Mouse (Mus musculus): ENCODE data around the gene Chd2. TPM values are rescaled to one million over a fixed set of nuclear protein-coding genes. Genes with fewer than 3 reads are reported as not detected.

The Chd2 gene
- total and polyA plus RNA-seq, 2 experiments from 2014 or later, result 34.4 to 43.8 TPM

DNA sequence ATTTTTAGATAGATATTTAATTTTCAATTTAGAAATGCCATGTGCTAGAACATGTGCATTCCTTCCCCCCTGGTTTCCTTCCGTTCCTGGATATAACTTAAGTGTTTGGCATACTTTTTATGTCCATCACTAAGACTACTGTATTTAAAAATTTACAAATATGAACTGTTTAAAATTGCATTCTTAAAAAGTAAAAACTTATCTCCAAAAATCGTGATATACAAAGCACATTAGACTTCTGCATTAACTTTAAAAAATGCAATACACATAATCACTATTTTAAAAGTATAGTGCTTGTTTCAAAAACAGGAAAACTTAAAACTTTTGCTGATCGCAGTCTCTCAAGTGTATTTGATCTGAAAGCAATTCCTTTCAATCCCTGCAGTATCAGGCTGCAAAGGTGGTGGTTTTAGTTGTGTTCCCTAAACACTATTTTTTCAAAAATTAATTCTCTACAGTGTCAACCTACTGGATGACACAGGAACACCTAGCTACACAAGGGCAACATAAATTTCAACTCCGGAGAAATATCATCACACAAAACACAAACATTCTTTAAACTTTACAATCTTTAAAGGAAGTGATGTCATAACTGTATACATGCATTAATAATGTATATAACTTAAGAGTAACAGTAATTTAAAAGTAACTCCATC, 3.1 kb downstream of the Chd2 start:
- H3K9me3 ChIP-seq (ENCODE audit: low read length), result no peaks in the 10 kb centered on the region
- ATAC-seq (ENCODE audit: low FRiP score), result no peak
- H3K27me3 ChIP-seq (ENCODE audit: insufficient read depth, low read length), result no peaks in the 10 kb centered on the region
- peak overlapping the region; percentile 61 for H3K4me2 ChIP-seq (ENCODE audit: low read depth, low read length, poor library complexity, severe bottlenecking)
- 10% methylated on average over 4 of the region's 4 CpGs for WGBS
- peak overlapping the region; percentile 41 for H3K4me3 ChIP-seq (ENCODE audit: low read depth, low read length)
- H3K4me1 ChIP-seq (ENCODE audit: insufficient read depth, low read length), result peaks cover 5% of the 10 kb centered on the region; the same call in 1 of the 2 replicates
- peak overlapping the region; percentile 83 for H3K27ac ChIP-seq (ENCODE audit: low read depth, low read length)
- H3K36me3 ChIP-seq (ENCODE audit: insufficient read depth, low read length), result no peaks in the 10 kb centered on the region
- no peak for TF ChIP-seq CTCF (IDR thresholded peaks at IDR 0.05)
- no peak for DNase-seq (ENCODE audit: low spot score)
- peak overlapping the region; percentile 50 for H3K9ac ChIP-seq (replicated peaks; ENCODE audit: low read length, poor library complexity, severe bottlenecking)

DNA sequence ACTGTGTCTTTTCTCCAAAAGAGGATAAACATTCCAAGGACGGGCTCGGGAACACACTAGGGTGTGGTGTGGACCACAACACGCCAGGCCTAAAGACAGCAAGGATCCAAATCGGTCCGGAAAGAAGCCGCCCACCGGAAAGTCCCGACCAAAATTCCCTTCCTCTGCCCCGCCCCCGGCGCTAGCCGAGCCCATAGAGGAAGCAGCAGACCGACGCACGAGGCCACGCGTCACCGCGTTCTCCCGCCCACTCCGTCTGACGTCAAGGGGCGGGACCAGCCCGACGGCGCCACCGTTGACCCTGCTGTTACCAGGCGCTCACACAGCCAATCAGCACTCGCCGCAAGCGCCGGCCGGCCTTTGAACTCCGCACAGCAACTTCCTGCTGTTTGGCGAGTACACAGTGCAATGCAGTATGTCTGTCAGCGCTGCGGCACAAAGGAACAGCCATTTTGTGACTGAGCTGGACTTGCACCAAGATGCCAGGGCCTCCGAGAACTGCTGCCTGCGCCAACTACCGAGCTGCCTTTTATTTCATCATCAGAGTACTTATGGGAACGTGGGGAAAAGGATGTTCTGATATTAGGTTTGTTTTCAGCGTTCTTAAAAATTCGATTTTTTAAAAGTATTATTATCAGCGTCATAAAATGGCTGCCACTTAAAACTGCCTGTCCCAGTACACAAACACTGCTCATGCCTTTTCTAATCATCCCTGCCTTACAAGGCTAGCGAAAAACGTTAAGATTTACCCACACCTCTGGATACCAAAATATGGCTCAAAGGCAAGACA, 3.8 kb downstream of the Chd2 start:
- peak overlapping the region; percentile 61 for H3K4me2 ChIP-seq (ENCODE audit: low read depth, low read length, poor library complexity, severe bottlenecking)
- peak overlapping the region; percentile 63 for H3K9ac ChIP-seq (replicated peaks; ENCODE audit: low read length, poor library complexity, severe bottlenecking)
- DNase-seq (ENCODE audit: low spot score) (peak; percentile 99), ATAC-seq (ENCODE audit: low FRiP score) (peak; percentile 99)
- H3K27me3 ChIP-seq (ENCODE audit: insufficient read depth, low read length), result no peaks in the 10 kb centered on the region
- TF ChIP-seq CTCF (IDR thresholded peaks at IDR 0.05), result peak; percentile 9; the same call in 1 of the 2 replicates
- no peaks in the 10 kb centered on the region for H3K36me3 ChIP-seq (ENCODE audit: insufficient read depth, low read length)
- WGBS, result under 1% methylated on average over 46 of the region's 46 CpGs
- H3K27ac ChIP-seq (ENCODE audit: low read depth, low read length), result peak overlapping the region; percentile 83
- peaks cover 10% of the 10 kb centered on the region; the same call in 1 of the 2 replicates for H3K4me1 ChIP-seq (ENCODE audit: insufficient read depth, low read length)
- no peaks in the 10 kb centered on the region for H3K9me3 ChIP-seq (ENCODE audit: low read length)
- peak overlapping the region; percentile 41 for H3K4me3 ChIP-seq (ENCODE audit: low read depth, low read length)

DNA sequence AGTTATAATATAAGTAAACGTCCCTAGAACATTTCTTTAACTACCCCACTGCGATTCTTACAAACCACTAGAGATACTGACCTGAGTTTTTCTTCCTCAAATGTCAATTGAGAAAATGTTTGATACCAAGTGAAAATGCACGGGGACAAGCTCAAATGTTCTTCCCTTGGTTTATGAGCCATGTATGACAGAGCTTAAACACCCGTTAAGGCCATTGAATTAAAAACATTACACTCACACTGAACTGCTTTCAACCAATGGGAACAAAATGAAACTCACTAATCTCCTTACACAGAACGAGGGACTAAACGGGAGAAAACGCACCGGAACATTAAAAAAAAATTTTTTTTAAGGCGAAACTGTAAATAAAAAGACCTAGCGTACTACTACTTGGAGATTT, 4.4 kb downstream of the Chd2 start:
- TF ChIP-seq CTCF (IDR thresholded peaks at IDR 0.05), result no peak
- Histone ChIP-seq H3K9ac (replicated peaks; ENCODE audit: low read length, poor library complexity, severe bottlenecking) (peak overlapping the region; percentile 63), H3K4me2 (ENCODE audit: low read depth, low read length, poor library complexity, severe bottlenecking) (peak overlapping the region; percentile 61), H3K4me3 (ENCODE audit: low read depth, low read length) (peak overlapping the region; percentile 41), H3K4me1 (ENCODE audit: insufficient read depth, low read length) (peaks cover 10% of the 10 kb centered on the region; the same call in 1 of the 2 replicates), H3K9me3 (ENCODE audit: low read length) (no peaks in the 10 kb centered on the region), H3K27ac (ENCODE audit: low read depth, low read length) (peak overlapping the region; percentile 83), H3K36me3 (ENCODE audit: insufficient read depth, low read length) (no peaks in the 10 kb centered on the region), H3K27me3 (ENCODE audit: insufficient read depth, low read length) (no peaks in the 10 kb centered on the region)
- DNase-seq (ENCODE audit: low spot score) (no peak), ATAC-seq (ENCODE audit: low FRiP score) (peak; percentile 9; the same call in 1 of the 2 replicates)
- 10% methylated on average over 10 of the region's 10 CpGs for WGBS

DNA sequence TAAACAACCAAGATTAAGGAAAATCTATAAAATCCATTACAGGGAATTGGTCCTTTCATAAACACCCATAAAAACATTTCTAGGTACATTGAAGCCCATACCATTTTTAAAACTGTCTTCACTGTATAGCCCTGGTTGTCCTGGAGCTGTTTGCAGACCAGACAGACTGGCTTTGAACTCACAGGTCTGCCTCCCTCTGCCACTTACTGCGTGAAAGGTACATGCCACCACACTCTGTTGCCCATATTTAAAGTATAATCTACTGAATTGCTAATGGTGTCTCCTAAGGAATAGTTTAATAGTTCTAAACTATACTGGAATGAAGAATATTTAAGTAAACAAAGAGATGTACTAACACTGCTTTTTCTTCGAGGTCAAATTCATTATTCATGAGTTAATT, 5.1 kb downstream of the Chd2 start:
- TF ChIP-seq CTCF (IDR thresholded peaks at IDR 0.05), result no peak
- Histone ChIP-seq H3K4me1 (ENCODE audit: insufficient read depth, low read length) (peaks cover 10% of the 10 kb centered on the region; the same call in 1 of the 2 replicates), H3K27ac (ENCODE audit: low read depth, low read length) (peak overlapping the region; percentile 83), H3K4me2 (ENCODE audit: low read depth, low read length, poor library complexity, severe bottlenecking) (peak overlapping the region; percentile 61), H3K9ac (replicated peaks; ENCODE audit: low read length, poor library complexity, severe bottlenecking) (0 out of 2 replicates have a peak overlapping the region, but pooled peaks have one; percentile 63), H3K9me3 (ENCODE audit: low read length) (no peaks in the 10 kb centered on the region), H3K27me3 (ENCODE audit: insufficient read depth, low read length) (no peaks in the 10 kb centered on the region), H3K36me3 (ENCODE audit: insufficient read depth, low read length) (no peaks in the 10 kb centered on the region), H3K4me3 (ENCODE audit: low read depth, low read length) (peak overlapping the region; percentile 41)
- no peak for DNase-seq (ENCODE audit: low spot score)
- no peak for ATAC-seq (ENCODE audit: low FRiP score)
- WGBS, result 54% methylated on average over 2 of the region's 2 CpGs

DNA sequence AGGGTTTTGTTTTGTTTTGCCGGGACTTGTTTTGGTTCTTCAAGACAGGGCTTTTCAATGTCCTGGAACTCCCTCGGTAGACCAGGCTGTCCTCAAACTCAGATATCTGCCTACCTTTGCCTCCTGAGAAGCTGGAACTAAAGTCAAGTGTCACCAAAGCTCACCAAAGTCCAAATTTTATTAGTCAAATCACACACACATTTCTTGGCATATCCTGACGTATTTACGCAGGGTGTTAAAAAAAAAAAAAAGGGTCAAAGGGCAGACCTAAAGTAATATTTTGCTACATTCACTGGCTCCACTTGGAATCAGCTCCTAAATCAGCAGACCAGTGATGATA, 5.8 kb downstream of the Chd2 start:
- WGBS, result 61% methylated on average over 4 of the region's 4 CpGs

More for the DNA sequence above, 5.8 kb downstream of the Chd2 start:
- peaks cover 10% of the 10 kb centered on the region; the same call in 1 of the 2 replicates for H3K4me1 ChIP-seq (ENCODE audit: insufficient read depth, low read length)
- no peak overlapping the region for H3K4me3 ChIP-seq (ENCODE audit: low read depth, low read length)
- ATAC-seq (ENCODE audit: low FRiP score) (no peak), DNase-seq (ENCODE audit: low spot score) (no peak)
- no peak overlapping the region for H3K27ac ChIP-seq (ENCODE audit: low read depth, low read length)
- H3K9ac ChIP-seq (replicated peaks; ENCODE audit: low read length, poor library complexity, severe bottlenecking), result no peak overlapping the region
- H3K27me3 ChIP-seq (ENCODE audit: insufficient read depth, low read length), result no peaks in the 10 kb centered on the region
- no peaks in the 10 kb centered on the region for H3K36me3 ChIP-seq (ENCODE audit: insufficient read depth, low read length)
- H3K4me2 ChIP-seq (ENCODE audit: low read depth, low read length, poor library complexity, severe bottlenecking), result no peak overlapping the region
- no peaks in the 10 kb centered on the region for H3K9me3 ChIP-seq (ENCODE audit: low read length)
- TF ChIP-seq CTCF (IDR thresholded peaks at IDR 0.05), result no peak
